Mouse (Mus musculus) liver, postnatal 0 days (tissue): ENCODE results near the gene Ndufs7. TPM values are rescaled to one million over a fixed set of nuclear protein-coding genes. Genes with fewer than 3 reads are reported as not detected.
A peak's percentile ranks its signal among the peaks of the same experiment; 100 is the strongest.

Source experiments
- ATAC-seq: fragments of 200-750 bp; cut with Nextera tagmentation; 2 replicates; pipeline ENCODE4 v1.8.0; 2017; ENCODE audit warnings: mild to moderate bottlenecking, moderate library complexity
- DNase-seq: peaks from one replicate; pipeline ENCODE4 v3.0.0-alpha.2; 2016
- H3K27ac ChIP-seq: fragments of 300-500 bp; sonication (generic); 2 replicates; pipeline ENCODE4 v1.5.1; 2014; ENCODE audit warnings: antibody characterized with exemption, moderate library complexity, mild to moderate bottlenecking, low read depth
- H3K27me3 ChIP-seq: fragments of 300-500 bp; sonication (generic); 2 replicates; pipeline ENCODE4 v1.6.1; 2014; ENCODE audit warnings: low read length, control low read depth, mixed read lengths; ENCODE audit not compliant: insufficient read depth
- H3K36me3 ChIP-seq: fragments of 300-500 bp; sonication (generic); replicated peaks from 2 replicates; pipeline ENCODE4 v1.6.1; 2014; ENCODE audit warnings: mild to moderate bottlenecking, control low read depth, low read length, moderate library complexity, mixed read lengths; ENCODE audit not compliant: insufficient read depth
- H3K4me1 ChIP-seq: fragments of 300-500 bp; sonication (generic); 2 replicates; pipeline ENCODE4 v1.6.1; 2014; ENCODE audit warnings: antibody characterized with exemption, mild to moderate bottlenecking, control low read depth; ENCODE audit not compliant: insufficient read depth
- H3K4me2 ChIP-seq: fragments of 300-500 bp; sonication (generic); 2 replicates; pipeline ENCODE4 v1.6.1; 2014; ENCODE audit warnings: low read depth, mild to moderate bottlenecking, low read length, moderate library complexity, mixed read lengths
- H3K4me3 ChIP-seq: fragments of 300-500 bp; sonication (generic); 2 replicates; pipeline ENCODE4 v1.5.1; 2014; ENCODE audit warnings: low read depth, low read length
- H3K9ac ChIP-seq: fragments of 300-500 bp; sonication (generic); replicated peaks from 2 replicates; pipeline ENCODE4 v1.6.1; 2014; ENCODE audit warnings: mild to moderate bottlenecking, moderate library complexity
- H3K9me3 ChIP-seq: fragments of 300-500 bp; sonication (generic); 2 replicates; pipeline ENCODE4 v1.6.1; 2016; ENCODE audit warnings: mild to moderate bottlenecking, control low read depth, low read length, mixed read lengths
- CTCF ChIP-seq: sonication (generic); IDR thresholded peaks from 2 replicates; pipeline ENCODE4 v1.5.1; 2016; ENCODE audit warnings: antibody characterized with exemption, low read depth
- EP300 ChIP-seq: IDR thresholded peaks from 2 replicates; pipeline ENCODE4 v1.6.1; 2016; ENCODE audit warnings: antibody characterized with exemption, low read depth, mild to moderate bottlenecking
- WGBS: fragments of 180-500 bp; shearing (Covaris S2); extraction: QIAGEN DNeasy Blood & Tissue Kit; methylation state at CpG from one replicate; pipeline ENCODE4 v1.1.7; 2014; ENCODE audit not compliant: insufficient replicate concordance; 5-methylcytosine and 5-hydroxymethylcytosine counted together
- polyA plus RNA-seq: library from polyadenylated mRNA; unstranded; fragments of >200 nt; fragmentation: Nextera tagmentation; extraction: Ambion mirVana; gene quantifications from 2 replicates; pipeline ENCODE4 v1.2.1, GENCODE M21; 2015

The Ndufs7 gene
- polyA plus RNA-seq, 1 experiment from 2014 or later, result 321 TPM

- no peaks in the 10 kb centered on the region for H3K9me3 ChIP-seq
- ATAC-seq (no peak), DNase-seq (no peak)
- H3K27me3 ChIP-seq, result no peaks in the 10 kb centered on the region
- H3K4me2 ChIP-seq, result peak overlapping the region; percentile 89
- WGBS, result 58% methylated on average over 12 of the region's 12 CpGs
- peaks cover 49% of the 10 kb centered on the region for H3K4me1 ChIP-seq
- no peak for TF ChIP-seq CTCF
- TF ChIP-seq EP300, result no peak
- 0 out of 2 replicates have a peak overlapping the region, but pooled peaks have one; percentile 12 for H3K9ac ChIP-seq
- peaks cover 15% of the 10 kb centered on the region for H3K36me3 ChIP-seq
- H3K27ac ChIP-seq, result peak overlapping the region; percentile 97
- H3K4me3 ChIP-seq, result peak overlapping the region; percentile 54
These were observed 13.2 kb downstream of the Ndufs7 start for GRCm38 (mm10) chr10:80262169-80262568.

- Histone ChIP-seq H3K9ac (0 out of 2 replicates have a peak overlapping the region, but pooled peaks have one; percentile 12), H3K4me2 (no peak overlapping the region), H3K36me3 (peaks cover 19% of the 10 kb centered on the region), H3K27ac (no peak overlapping the region), H3K9me3 (no peaks in the 10 kb centered on the region), H3K4me3 (no peak overlapping the region), H3K27me3 (no peaks in the 10 kb centered on the region), H3K4me1 (peaks cover 56% of the 10 kb centered on the region)
- no peak for ATAC-seq
- no peak for DNase-seq
- TF ChIP-seq CTCF (no peak), EP300 (no peak)
- 89% methylated on average over 10 of the region's 10 CpGs for WGBS
These were observed 13.9 kb downstream of the Ndufs7 start for GRCm38 (mm10) chr10:80262776-80263365.

DNA sequence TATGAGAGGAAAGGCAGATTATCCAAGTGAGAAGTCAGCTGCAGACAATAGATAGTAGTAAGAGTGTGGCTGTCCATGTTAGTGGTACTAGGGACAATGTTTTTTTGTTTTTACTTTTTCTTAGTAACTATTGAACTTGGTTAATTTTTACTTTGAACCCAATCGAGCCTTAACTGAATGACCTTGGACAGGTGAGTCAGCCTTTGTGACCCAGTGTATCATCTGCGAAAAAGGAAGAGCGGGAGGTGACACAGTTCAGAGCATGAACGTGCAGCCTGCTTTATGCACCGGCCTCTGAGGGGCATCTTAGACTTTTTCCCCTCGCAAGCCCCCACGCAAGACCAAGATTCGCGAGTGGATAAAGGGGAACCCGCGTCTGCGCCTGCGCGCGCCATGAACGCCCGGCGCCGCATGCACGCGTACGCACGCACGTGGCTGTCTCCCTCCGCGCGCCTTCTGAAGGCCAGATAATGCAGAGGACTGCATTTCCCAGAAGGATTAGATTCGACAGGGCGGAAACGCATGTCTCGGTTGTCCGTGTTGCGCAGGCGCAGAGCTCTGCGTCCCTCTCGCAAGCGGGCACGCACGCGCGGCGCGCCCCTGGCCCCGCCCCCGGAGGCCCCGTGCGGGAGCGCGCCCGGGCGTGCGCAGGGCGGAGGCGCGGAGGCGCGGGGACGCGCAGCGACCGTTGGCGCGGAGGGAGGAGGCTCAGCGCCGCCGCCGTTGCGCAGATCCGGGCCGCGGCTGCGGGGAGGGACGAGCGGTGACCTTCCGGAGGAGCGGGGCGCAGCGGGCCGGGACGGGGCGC, 15.6 kb downstream of the Ndufs7 start:
- Histone ChIP-seq H3K27me3 (no peaks in the 10 kb centered on the region), H3K9ac (peak overlapping the region; percentile 98), H3K9me3 (no peaks in the 10 kb centered on the region), H3K27ac (peak overlapping the region; percentile 93), H3K4me2 (peak overlapping the region; percentile 94), H3K4me1 (peaks cover 66% of the 10 kb centered on the region), H3K4me3 (peak overlapping the region; percentile 93), H3K36me3 (peaks cover 13% of the 10 kb centered on the region)
- peak; percentile 72 for ATAC-seq
- TF ChIP-seq CTCF (no peak), EP300 (peak; percentile 72; the same call in 1 of the 2 replicates)
- DNase-seq, result peak; percentile 99
- 1% methylated on average over 72 of the region's 81 CpGs for WGBS

DNA sequence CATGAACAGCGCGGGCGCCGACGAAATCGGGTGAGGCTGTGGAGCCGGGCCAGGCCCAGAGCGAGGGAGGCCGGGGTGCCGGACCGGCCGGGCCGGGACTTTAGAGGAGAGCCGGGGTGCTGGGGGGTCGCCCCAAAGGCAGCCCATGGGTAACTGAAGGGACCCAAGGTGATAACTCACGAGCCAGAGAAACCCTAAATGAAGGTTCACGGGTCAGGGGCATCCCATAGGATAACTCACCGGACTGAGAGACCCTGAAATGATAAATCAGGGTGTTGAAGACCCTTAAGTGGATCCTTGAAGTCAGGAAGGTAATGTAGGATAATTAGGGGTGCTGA, 16.2 kb downstream of the Ndufs7 start:
- H3K4me1 ChIP-seq, result peaks cover 66% of the 10 kb centered on the region
- DNase-seq (no peak), ATAC-seq (no peak)

DNA sequence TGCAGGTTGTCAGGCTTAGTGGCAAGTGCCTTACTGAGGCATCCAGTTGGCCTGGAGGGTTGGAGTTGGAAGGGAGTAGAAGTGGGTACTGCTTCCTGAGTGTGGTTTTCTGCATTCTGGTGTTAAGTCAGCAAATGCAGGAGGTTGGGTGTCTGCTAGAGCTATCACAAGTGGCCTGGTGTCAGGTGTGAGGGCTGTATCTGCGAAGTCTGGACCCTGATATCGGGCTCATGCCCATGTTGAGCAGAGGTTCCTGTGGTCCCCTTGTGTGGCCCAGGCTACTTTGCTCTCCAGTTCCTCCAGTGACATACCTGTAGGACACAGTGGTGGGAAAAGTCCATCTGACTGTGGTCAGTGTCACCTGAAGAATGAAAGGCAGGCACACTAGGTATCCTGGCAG, 21.2 kb downstream of the Ndufs7 start:
- no peak overlapping the region for H3K4me3 ChIP-seq
- peaks cover 41% of the 10 kb centered on the region for H3K36me3 ChIP-seq
- H3K27me3 ChIP-seq, result no peaks in the 10 kb centered on the region
- peaks cover 76% of the 10 kb centered on the region for H3K4me1 ChIP-seq
- WGBS, result 67% methylated on average over 2 of the region's 2 CpGs
- H3K9ac ChIP-seq, result peak overlapping the region; percentile 63
- 0 out of 2 replicates have a peak, but pooled peaks have one; percentile 10 for ATAC-seq
- peak overlapping the region; percentile 52 for H3K4me2 ChIP-seq
- peak overlapping the region; percentile 92 for H3K27ac ChIP-seq
- H3K9me3 ChIP-seq, result no peaks in the 10 kb centered on the region
- DNase-seq, result no peak
- TF ChIP-seq CTCF (no peak), EP300 (no peak)

More for the DNA sequence above, 16.2 kb downstream of the Ndufs7 start:
- under 1% methylated on average over 18 of the region's 18 CpGs for WGBS
- H3K9ac ChIP-seq, result peak overlapping the region; percentile 98
- peak overlapping the region; percentile 94 for H3K4me2 ChIP-seq
- H3K4me3 ChIP-seq, result peak overlapping the region; percentile 93
- H3K36me3 ChIP-seq, result peaks cover 13% of the 10 kb centered on the region
- H3K27ac ChIP-seq, result peak overlapping the region; percentile 93
- TF ChIP-seq EP300, result no peak
- TF ChIP-seq CTCF, result no peak
- H3K27me3 ChIP-seq, result no peaks in the 10 kb centered on the region
- H3K9me3 ChIP-seq, result no peaks in the 10 kb centered on the region

DNA sequence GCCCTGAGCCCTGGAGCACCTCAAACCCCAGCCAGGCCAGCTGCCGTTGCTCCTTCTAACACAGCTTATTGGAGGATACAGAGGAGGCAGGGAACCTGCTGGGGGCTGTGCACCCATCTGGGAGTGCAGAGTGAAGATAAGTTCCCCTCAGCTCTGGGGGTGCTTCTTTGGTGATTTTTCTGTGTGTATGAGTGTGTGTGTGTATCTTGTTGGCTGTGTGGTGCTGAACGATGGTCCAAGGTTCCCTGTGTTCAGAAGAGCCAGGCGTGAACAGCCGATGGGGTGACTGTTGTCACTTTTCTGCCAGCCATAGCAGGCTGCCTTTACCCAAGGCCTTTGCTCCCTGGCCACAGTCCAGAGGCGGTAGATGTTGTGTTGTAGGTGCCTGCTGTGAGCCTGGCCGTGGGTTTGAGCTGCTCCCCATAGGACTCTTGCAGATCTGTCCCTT, 21.8 kb downstream of the Ndufs7 start:
- TF ChIP-seq CTCF (no peak), EP300 (peak; percentile 33; the same call in 1 of the 2 replicates)
- Histone ChIP-seq H3K4me2 (peak overlapping the region; percentile 52), H3K4me3 (no peak overlapping the region; the same call in 1 of the 2 replicates), H3K9me3 (no peaks in the 10 kb centered on the region), H3K36me3 (peaks cover 45% of the 10 kb centered on the region), H3K4me1 (peaks cover 73% of the 10 kb centered on the region), H3K27me3 (no peaks in the 10 kb centered on the region), H3K9ac (peak overlapping the region; percentile 63), H3K27ac (peak overlapping the region; percentile 92)
- peak; percentile 68 for DNase-seq
- 29% methylated on average over 6 of the region's 6 CpGs for WGBS
- ATAC-seq, result peak; percentile 77
